Mouse (Mus musculus) liver, adult 2 months (tissue): ENCODE results near the gene 1700030K09Rik.

Experiments used
- CTCF ChIP-seq: fragments of 200-500 bp; IDR thresholded peaks from 2 replicates; pipeline ENCODE4 v1.5.1; 2011; ENCODE audit warnings: low read depth, low read length, control low read depth
- POLR2A ChIP-seq: fragments of 200-500 bp; IDR thresholded peaks from 2 replicates; pipeline ENCODE4 v1.6.1; 2011; ENCODE audit warnings: low read length, control low read depth; ENCODE audit not compliant: insufficient read depth; ENCODE audit errors: extremely low read depth

- no peak for TF ChIP-seq CTCF
- TF ChIP-seq POLR2A, result no peak
Observed at GRCm38 (mm10) chr8:72507505-72507904, 63.8 kb downstream of the 1700030K09Rik start.
